Mouse (Mus musculus): ENCODE data around the gene Ccdc190.

Gene Ccdc190

DNA sequence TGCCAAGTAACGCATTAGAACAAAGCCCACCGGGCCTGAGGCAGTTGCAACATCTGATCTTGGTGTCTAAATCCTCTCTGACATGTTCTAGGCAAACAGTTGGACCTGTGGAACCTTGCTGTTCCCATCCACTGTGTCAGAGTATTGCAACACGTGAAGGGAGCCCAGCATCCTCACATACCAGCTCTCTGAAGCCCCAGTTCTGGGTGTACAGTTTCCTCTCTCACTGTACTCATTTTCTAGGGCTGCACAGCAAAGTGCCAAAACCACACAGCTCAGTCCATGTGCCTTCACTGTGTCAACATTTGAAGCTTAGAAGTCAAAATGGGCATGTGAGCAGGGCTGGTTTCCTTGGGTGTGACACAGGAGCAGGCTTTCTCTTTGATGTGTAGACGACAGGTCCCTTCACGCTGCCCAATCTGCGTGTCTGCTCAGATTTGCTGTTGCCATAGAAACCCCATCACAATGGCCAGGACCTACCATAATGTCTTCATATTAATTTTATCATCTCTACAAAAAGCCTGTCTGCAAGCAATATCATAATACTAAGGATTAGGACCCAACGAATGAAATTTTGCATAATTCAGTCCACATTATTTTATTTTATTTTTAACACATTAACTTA lies 3.8 kb downstream of the Ccdc190 start:
- no peak for DNase-seq (ENCODE audit: extremely low spot score)

DNA sequence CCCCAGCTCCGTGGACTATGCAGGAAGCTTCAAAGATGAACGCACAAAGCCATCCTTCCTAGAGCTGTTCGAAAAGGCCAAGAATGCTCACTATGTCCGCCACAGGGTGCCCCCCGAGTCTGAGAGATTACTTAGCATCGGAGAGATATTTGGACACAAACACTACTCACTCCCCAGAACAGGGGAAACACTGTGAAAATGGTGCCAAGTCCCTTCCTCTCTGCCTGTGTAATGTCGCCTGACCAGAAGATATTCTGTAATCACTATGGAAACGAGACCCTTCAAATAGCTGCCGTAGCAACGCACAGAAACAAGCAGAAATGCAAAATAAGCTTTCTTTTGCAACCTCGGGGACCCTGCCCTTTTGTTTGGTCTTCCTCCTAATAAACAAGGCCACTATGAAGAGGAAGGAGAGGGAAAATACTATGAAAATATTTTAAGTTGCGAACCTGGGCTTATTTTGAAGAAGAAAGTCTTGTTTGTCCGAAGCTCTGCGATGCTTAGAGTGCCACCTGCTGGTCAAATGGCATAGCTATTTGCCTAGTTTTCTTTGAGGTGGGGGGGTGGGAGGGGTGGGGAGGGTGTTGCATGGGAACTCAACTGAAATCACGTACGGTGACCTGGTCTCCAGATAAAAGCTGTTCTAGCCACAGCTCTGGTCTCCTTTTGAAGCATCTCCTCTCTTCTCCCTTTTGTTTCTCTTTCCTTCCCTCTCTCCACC lies 5.7 kb downstream of the Ccdc190 start:
- DNase-seq (ENCODE audit: extremely low spot score): peak; percentile 53

DNA sequence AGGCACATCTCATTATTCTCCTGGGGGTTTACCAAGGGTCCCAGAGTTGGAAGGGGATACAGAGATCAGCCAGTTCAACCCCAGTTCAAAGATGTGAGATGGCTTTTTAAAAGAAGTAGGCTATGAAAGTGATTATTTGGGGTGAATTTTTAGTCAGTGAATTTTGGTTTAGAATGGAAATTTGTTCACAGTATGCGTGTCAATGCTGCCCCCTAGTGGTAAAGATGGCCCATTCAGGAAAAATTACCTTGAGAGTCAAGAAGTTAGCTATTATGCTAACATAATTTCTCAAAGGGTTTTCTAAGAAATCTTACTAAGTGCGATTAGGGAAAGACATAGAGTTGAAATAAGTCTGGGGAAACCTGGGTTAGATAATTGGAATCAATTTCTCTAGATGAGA lies 10.9 kb downstream of the Ccdc190 start:
- DNase-seq (ENCODE audit: extremely low spot score): peak; percentile 43

DNA sequence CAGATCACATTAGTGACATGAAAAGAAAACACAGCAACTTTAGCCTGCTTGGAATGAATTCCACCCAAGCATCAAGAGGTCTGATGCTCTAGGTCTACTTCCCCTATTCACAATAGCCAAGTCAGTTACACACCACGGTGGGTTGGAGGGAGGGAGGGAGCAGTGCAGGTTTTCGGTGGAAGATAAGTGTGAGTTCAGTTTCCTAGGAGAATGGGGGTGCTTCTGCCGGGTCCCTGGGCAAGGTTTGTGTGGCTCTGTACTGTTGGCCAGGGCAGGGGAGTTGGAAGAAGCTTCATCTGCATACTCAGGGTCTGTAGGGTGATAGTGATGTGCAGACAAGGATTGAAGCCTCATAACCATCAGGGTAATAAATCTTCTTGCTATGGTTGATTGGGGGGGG lies 17.6 kb downstream of the Ccdc190 start:
- DNase-seq (ENCODE audit: extremely low spot score): no peak

DNA sequence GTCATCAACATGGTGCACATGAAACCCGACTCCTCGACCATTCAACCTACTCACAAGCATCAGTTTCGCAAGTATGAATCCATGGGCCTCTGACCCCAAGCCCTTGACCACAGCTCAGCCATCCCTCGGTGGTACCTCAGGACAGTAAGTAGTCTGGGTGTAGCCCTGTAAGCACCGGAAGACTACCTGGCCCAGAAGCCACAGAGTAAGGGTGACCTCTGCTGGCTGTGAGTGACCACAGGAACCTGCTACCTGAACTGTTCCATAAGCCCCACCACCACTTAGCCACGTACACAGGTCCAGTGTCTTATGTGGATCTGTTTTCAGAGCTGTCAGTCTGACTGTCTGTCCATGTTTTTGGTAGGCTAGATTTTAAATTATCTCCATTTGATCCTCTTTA lies 19.2 kb downstream of the Ccdc190 start:
- no peak for DNase-seq (ENCODE audit: extremely low spot score)

DNA sequence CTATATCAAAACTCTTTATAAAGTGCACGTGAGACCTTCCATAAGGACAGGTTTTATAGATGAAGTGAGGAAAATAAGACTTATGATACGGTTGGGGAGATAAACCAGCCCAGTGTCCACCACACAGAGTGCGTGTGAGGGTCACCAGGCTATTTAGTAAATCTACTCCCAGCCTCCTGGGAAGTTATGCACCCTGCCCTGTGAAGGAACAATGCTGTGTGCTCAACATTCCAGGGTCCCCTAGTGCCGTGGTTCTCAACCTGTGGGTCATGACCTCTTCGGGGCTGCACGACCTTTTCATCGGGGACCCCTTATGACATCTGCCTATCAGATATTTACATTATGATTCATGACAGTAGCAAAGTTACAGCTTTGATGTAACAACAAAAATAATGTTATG lies 19.8 kb downstream of the Ccdc190 start:
- DNase-seq (ENCODE audit: extremely low spot score): no peak

DNA sequence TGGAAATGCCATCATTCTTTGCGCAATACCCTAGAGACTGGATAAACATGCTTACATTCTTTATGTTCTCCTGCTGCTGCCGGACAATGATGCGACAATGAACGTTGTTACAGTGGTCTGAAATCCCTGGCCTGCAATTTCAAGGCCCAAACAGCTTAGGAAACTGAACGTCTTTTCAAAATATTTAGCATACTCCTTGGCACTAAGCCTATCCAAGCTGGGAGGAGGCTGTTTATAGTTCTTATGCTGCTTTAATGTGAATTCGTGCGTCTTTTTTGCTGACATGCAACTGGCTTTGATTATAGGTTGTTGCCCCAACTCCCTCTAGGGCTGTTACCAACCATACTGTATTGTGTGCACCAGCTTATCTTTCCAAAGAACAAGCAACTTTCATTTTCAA lies 20.4 kb downstream of the Ccdc190 start:
- no peak for DNase-seq (ENCODE audit: extremely low spot score)

DNA sequence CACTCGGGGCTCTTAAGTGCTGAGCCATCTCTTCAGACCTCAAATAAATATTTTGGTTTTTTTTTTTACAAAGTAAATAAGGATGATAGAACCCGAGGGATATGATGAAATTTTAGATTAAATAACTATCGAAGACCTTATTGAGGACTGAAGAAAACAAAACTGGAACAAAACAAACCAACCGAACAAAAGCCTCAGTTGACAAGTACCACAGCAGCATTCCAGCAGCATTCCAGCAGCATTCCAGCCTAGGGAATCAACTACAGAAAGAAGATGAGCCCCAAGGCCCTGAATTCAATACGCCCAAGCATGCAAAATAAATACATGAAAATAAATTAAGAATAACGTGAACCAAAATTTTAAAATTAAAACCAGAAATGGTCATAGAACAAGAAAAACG lies 21.5 kb downstream of the Ccdc190 start:
- no peak for DNase-seq (ENCODE audit: extremely low spot score)

DNA sequence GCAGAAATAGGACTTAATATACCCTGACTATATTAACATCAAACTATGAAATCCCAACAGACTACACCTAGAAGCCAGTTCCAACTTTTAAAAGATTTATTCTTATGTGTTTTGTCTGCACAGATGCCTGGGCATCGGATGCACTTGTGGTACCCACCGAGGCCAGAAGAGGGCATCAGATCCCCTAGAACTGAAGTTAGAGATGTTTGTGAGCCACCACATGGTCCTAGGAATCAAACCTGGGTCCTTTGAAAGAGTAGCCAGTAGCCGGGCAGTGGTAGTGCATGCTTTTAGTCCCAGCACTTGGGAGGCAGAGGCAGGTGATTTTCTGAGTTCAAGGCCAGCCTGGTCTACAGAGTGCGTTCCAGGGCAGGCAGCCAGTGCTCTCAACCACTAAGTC lies 22.2 kb downstream of the Ccdc190 start:
- no peak for DNase-seq (ENCODE audit: extremely low spot score)

DNA sequence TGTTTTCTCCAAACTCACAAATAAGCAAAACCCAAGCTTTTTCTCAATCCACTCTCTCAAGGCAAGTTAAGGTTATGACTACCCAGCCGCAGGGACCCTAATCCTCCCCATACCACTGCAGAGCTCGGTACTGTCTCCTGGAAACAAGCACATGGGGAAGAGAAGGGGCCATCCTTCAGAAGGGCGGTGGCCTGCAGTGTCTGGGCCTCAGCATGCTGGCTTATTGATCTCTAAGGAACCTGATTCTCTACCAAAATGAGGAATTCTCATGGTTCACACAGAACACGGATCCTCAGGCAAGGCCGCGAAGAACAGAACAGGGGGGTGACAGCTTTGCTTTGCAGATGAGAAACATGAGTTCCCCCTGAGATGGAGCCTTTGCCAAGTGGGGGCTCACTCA lies 23.1 kb downstream of the Ccdc190 start:
- DNase-seq (ENCODE audit: extremely low spot score): no peak

DNA sequence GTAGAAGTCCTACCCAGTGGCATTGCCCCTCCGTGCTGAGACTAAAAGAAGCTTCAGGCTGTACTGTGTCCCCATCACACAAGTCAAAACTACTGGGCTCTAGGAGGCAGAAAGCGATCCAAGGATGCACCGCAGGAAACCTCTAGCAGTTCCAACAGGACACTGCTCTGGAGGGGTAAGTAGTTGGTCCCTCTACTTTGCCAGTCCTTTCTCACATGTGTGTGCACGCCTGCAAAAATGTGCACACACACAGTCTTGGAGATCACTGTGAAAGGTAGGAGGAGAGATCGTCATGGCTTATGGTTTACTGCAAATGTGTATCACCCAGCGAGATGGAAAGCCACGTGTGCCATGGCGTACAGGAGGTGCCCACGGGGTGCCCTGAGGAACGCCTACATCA lies 24.2 kb downstream of the Ccdc190 start:
- no peak for DNase-seq (ENCODE audit: extremely low spot score)

DNA sequence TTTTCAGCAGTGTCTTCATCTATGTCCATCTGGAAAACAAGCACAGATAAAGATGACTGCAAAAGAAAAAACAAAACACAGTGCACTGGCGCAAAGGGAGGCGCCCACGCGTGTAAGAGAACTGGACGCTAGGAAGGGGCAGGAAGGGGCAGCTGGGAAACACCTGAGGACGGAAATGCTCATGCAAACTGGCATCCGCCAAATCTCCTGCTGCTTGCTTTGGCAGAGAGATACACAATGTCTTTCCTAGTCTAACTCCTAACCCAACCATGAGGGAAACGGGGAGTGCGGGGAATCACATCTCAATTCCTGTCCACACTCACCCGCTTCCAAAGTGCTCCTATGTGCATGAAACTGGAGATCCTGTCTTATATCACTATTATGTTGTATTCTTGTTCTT lies 24.7 kb downstream of the Ccdc190 start:
- no peak for DNase-seq (ENCODE audit: extremely low spot score)

DNA sequence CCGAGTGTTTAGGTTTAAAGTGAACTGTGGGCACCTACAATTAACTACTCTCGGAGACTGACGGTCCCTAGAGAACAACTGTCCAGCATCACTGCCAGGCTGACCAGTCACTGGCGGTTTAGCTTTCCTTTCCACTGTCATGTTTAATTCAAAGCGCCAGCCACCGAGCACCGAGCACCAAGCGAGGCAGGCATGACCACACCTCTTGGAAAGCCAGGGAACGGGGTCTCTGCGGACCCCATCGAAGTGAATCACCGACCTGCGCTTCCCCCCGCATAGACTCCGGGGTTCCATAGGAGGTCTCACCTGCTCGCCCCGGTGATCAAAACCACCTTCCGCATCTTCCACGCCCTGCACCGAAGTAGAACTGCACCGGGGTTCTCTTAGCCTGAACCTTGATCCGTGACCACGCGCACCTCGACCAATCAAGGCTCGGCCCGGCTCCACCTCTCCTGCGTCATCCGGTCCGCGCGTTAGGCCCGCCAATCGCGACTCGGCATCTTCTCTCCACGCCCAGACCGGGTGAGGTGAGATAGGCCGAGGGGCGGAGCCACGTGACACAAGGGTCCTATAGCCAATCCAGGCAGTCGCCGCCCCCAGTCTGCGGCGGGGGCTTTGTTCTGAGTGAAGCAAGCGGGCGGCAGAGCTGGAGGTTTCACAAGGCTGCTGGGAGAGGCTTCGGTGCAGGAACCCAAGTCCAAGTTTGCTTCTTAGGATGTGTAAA lies 40.5 kb downstream of the Ccdc190 start, which contains the start of gene Hsd17b7:
TSS of gene Hsd17b7 (minus strand) at position 450 of the 724 bp plus-strand sequence.
- peak; percentile 97 for DNase-seq (ENCODE audit: extremely low spot score)

DNA sequence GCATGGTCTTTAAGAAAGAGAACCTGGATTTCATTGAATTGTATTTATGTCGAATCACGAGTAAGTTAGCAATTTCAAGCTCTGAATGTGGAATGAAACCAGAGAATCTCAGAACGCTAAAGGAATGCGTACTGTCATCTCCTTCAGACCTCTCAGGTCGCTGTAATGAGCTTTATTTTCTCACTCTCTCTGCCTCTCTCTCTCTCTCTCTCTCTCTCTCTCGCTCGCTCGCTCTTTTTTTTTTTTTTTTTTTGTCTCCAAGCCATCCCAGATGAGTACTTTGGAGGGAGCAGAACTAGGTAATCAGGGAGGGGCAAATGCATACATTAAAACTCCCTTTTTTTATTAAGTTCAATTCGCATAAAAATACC lies 41.1 kb downstream of the Ccdc190 start:
- no peak for DNase-seq (ENCODE audit: extremely low spot score)

DNA sequence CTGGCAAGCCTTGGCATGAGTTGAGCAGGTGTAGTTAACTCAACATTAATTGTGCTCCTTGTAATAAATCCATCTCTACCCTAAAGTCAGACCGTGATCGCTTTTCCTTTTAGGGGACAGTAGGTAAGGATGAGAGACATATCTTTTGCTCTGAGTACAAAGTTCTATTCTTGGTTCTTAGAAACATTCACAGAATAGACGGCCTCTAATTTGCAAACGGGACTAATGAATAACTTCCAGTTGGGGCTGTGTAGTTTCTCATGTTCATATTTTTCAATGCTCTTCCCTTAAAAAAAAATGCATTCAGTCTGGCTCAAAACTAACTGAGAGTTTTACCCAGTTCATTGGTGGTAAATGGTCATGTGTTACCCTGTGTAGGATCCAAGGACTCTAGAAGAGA lies 42.5 kb downstream of the Ccdc190 start:
- no peak for DNase-seq (ENCODE audit: extremely low spot score)

DNA sequence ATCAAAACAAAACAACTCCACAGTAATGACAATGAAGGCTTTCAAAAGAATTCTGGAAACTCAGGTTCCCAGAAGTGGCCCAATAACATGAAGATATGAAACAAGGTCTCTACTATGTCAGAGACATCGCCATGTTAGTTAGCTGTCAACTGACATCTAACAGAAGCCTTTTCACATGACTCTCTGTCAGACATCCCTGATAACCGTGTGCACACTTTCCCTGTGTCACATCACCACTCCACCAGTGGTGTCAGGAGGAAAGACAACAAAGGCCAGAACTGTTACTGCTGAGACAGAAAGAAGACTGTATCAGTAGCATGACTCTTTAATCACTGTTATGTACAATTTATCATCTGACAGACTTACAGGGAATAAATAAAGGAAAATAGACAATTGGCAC lies 43.5 kb downstream of the Ccdc190 start:
- DNase-seq (ENCODE audit: extremely low spot score): no peak

DNA sequence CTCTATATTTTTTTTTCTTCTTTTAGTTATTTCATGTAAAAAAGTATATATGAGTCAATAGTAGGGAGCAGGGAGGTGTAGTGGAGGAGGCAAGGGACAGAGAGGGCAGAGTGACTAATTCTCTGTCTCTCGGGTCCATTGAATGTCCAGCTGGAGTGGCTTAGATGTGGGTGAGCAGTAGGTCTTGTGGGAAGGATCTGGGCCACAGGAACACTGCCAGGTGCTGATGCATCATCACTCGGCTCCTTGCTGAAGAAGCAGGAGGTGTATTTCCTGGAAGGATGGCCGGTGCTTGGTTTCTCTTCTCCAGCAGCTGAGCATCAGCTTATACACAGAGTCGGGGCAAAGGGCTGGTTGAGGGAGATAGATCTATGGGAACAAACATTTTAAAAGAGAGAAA lies 49.2 kb downstream of the Ccdc190 start:
- DNase-seq (ENCODE audit: extremely low spot score): no peak

Measured in embryo, embryonic 9.5 days (tissue).